Mouse (Mus musculus) frontal cortex, postnatal 14 days (tissue): ENCODE results near the gene Ppp2r1b.

Experiments used
- DNase-seq, 2 experiments: peaks; one replicate each; pipeline ENCODE4 v3.0.0; 2022; ENCODE audit warnings: low spot score in 2 of 2

Ppp2r1b gene

DNA sequence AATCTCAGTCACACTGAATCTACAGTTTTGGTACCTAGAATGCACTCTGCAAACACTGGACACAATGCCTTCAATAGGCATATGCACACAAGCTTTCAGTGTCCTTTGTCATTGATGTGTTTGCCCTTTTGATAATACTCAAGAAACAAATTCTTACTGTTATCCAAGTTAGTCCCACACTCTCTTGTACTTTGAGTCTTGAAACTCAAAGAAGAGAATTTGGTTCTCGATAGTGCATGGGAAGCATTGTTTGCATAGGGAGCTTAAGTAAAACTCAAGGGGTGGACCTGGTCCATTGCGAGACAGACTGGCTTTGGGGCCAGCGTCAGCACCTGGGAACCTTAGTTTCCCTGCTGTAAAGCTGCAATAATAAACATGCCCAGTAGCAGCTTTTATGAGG is 73.0 kb downstream of the Ppp2r1b start:
- no peak for DNase-seq

DNA sequence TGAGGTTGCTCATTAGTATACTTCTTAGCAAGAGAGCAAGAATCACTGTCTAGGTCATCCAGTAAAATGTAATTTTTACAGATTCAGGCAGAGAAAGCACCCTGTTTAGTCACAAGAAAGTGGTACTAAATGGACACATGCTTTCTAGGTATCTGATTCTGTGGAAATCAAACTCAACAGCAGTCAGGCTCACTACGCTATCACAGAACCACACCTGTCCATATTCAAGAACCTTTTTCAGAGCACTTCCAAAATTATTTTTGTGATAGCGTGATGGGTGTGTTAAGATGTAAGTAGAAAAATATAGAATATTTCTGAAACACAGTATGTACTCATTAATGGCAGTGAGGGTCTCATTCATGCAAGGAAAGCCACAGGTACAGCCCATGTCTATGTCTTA is 74.5 kb downstream of the Ppp2r1b start:
- DNase-seq, result no peak

DNA sequence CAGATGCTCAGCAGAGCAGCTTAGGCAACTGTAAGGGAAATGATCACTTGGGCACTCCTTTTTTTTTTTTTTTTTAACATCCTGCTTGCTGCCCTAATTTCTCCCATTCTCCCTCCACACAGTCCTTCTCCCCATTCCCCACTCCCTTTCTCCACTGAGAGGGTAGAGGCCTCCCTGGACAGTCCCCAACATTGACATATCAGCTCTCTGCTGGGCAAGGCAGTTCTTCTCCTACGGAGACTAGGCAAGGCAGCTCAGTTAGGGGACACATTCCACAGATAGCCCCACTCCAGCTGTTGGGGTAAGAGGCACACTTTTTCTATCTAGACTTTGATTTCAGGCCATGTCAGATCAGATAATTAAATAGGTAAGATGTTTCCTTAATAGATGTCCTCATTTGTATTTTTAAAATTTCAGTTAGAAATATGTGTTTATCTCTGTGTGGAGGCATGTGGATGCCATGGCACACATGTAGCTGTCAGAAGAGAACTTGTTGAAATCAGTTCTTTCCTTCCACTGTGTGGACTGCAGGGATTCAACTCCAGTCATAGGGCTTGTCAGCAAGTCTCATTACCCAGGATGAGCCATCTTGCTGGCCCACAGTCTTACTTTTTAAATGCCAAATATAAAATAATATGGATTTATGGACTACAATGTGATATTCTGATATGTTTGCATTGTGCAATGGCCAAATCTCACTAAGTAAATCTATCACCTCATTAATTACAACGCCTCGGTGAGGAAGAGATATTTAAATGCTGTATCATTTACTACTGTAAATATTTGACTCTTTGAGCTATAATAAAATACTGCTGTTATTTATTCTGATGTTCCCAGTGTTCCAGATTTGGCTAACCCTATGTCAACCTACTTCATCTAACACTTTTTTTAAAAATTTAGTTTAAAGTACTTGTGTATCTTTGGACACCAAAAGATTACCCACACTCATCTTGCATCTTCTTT is 76.1 kb downstream of the Ppp2r1b start:
- DNase-seq, result no peak

DNA sequence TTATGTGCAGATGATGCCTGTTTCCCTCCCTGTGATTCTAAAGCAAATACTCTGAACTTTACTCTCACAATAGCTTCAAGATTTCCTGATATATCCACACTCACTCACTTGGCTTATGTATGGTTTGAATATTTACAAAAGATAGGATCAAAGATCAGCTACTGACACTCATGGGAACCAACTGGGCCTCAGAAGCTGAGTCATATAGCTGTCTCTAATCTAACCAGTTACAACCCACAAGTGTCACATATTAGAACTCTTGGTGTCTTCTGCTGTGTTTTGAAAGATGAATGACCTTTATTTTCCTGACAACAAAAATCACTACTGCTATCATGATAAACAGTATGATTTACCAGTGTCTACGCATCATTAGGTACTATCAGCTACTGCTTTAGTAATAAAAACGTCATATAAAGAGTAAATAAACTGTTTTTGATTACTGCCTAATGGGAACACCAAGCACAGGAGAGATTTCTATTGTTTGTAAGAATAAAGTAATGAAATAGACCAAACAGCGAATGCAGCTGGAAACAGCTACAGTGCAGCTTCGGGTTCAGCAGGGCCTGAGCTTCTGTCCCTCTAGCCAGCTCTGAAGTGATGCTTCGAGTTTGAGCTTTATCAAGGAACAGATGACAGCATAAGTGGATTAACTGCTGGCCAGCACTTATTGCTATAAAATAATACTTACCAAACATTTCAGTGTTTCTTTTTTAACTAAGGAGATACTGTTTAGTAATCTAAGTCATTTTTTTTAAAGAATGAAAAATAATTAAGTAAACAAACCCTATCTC is 77.5 kb downstream of the Ppp2r1b start:
- no peak for DNase-seq

DNA sequence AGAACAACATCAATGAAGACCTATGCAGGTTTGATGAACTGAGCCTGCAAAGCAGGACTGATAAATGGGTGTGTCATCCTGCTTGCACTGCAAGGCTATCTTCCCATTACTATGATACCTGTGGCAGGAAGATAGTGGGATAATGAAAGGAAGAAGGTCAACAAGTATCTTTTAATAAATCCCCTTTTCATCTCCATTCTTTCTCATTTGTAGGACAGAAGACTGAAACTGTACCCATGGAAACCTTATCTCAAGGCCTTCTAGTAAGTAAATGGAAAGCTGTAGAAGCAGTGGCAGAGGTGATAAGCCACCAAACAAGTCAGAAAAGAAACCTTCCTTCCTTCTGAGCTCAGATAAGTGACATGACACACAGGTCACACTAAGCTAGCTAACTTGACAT is 79.4 kb downstream of the Ppp2r1b start:
- no peak for DNase-seq

DNA sequence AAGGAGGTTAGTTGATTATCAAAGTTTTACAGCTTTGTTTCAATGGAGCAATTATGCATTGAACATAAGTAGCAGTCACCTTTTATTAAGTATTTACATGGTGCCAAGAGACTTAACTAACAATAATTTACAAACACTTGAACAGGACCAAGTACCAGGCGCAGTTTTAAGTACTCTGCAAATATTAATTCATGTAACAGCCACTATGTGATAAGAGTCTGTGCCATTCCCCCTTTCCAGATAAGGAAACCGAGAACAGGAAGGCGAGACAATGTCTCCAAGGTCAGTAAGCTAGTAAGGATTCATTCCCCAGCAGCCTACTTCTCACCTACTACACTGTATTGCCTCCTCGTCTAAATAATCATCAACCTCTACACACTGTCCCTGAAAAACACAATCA is 80.7 kb downstream of the Ppp2r1b start:
- no peak for DNase-seq

DNA sequence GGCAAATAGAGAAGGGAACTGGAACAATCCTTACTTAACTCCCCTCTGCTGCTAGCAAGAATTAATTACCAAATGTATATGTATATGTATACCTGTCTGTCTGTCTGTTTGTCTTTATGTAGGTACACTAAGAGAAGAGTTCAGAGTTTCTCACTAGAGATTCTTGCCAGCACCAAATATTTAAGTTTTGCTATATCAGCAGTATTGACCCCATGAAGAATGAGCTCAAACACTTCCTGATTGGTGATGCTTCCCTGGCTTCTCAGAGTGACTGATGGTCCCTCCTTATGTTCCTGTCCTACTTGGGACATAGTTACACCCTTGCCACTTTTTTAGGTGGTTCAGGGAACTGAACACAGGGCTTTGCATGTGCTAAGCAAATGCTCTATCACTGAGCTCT is 84.9 kb downstream of the Ppp2r1b start:
- no peak for DNase-seq

DNA sequence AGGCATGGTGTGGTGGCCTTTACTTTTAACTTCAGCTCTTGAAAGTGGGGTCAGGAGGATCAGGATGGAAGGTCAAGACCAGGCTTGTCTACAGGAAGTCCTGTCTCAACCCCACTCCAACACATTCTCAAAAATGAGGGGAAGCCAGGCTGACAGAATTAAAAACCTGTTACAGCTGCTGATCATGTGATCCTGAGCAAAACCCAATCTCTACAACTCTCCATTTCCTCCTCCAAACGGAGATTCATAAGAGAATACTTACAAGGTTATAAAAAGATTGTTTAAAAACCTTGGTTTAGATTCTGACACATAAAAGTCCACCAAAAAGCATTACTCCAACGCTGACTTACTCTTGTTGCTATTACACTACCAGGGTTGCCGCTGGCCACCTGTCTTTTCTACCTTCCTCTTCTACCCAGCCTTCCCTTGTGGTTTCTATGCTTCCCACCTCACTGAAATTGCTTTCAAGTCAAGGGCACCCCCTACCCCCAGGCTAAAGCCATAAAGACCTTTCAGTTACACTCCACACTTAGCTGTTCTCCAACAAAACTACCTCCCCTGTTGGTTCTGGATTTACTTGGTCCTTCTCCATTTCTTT is 96.8 kb downstream of the Ppp2r1b start:
- DNase-seq, result no peak

DNA sequence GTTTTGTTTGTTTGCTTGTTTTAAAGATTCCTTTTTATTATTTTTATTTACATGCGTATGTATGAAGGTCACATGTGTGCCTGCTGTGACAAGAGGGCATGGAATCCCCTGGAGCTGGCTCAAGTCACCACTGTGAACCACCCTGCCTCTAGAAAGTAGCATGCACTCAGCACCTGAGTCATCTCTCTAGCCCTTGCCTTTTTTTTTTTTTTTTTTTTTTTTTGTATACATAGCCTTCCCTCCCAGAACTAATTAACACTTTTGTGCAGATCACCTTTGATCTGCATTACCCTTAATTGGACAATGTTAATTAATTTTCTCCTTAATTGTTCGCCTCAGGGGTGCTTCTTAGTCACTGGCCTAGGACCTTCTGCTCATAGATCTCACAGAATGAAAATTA is 97.6 kb downstream of the Ppp2r1b start:
- DNase-seq, result no peak
